Mouse (Mus musculus) kidney, adult 8-10 months (tissue): ENCODE results near the gene A1cf.

ENCODE experiments used
- DNase-seq, 2 experiments: peaks; one replicate each; pipeline ENCODE4 v3.0.0; 2022

A1cf gene

DNA sequence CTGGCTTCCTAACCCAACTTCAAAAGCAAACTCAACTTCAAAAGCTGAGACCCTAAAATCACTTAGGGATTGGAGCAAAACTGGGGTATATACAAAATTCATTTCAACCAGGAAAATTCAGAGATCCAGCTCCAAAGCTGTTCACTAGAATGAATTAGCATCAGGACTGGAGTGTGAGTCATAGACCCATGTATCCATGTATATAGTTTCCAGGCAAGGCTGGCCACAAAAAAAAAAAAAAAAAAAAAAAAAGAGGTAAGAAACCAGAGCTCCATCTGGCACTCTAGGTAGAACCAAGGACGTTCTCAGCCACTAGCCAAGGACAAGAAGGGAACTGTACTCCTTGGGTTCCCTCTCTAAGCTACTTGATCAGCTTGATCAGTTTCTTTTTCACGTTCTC, 85.2 kb downstream of the A1cf start:
- no peak for DNase-seq

DNA sequence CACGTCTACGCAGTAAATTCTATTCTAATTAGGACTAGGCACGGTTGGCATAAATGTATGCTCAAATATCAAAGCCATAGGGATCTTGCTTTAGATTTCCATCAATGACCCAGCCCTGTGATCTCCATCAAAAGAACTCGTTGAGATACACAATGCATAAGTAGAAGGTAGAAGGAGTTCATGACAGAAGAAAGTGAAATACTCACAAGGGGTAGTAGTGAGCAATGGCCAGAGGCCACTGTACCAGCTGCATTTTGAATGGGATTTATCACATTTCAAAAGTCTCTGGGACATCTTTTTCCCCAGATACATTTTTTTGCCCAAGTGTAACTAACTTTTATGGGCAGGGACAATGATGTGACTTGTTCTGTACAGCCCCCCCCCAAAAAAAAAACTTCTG, 85.7 kb downstream of the A1cf start:
- DNase-seq: no peak

DNA sequence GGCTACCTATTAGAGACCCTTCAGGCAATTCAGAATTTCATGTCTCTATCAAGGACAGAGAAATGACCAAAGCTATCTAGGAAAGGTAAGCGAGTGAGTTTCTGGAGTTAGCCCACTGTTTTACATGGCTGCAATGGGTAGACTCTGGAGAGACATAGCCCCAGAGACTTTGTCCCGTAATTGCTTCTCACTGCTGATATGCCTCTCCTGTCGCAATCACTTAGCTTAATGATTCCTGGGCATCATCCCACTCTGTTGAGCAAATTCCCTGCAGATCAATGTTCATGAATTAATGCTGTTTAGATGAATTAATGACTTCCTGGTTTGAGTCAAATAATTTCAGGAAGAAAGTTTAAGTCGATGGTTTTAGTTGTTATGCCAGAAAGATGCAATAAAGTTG, 86.1 kb downstream of the A1cf start:
- DNase-seq: no peak

DNA sequence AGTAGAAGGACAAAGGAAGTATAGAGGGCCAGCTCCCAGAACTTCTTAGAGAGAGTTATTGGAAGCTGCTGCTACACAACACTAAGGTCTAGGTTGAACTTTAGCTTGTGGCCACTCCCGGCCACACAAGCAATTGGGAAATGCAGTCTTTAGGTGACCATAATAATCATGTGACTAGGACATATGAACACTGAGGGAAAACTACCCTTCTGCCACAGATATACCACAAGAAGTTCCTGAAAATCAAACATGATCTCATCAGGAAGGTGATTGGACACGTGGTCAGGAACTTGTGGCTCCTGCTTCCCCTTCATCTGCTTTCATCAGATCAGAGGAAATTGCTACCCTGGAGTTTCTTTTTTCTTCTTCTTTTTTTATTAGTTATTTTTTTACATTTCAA, 87.8 kb downstream of the A1cf start:
- DNase-seq: no peak

DNA sequence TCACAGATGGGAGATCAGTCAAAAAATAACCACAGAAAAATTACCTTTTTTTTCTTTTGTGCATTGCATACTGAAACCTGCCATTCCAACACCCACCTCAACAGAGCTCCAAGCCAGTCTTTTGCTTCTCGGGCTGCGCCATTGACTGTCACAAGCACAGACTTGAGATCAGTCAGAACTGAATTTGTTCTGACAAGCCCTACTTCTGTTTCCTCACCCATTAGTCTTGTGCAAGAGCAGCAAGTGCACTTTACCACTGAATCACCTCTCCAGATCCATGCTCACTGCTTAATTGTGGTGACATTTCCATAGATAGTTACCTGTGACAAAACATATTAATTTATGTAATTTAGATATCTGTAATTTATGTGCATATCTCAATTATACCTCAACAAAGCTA, 91.9 kb downstream of the A1cf start:
- no peak for DNase-seq

DNA sequence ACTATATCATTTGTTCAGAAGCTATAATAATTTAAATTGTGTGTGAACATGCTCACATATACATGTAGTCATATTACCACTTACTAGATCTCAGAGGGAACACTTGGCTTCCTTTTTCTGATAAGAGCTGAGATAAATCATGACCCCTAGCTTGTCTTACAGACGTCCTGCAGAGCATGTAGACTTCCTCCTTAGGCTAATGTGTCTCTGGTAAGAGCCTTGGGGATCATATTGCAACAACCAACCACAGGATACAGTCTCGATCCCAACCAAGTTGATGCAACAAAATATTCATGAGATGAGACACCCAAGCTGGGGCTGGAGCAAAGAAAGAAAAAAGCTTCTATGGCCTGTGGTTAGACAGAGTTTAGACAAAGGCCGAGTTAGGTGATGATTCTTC, 94.6 kb downstream of the A1cf start:
- DNase-seq: no peak

DNA sequence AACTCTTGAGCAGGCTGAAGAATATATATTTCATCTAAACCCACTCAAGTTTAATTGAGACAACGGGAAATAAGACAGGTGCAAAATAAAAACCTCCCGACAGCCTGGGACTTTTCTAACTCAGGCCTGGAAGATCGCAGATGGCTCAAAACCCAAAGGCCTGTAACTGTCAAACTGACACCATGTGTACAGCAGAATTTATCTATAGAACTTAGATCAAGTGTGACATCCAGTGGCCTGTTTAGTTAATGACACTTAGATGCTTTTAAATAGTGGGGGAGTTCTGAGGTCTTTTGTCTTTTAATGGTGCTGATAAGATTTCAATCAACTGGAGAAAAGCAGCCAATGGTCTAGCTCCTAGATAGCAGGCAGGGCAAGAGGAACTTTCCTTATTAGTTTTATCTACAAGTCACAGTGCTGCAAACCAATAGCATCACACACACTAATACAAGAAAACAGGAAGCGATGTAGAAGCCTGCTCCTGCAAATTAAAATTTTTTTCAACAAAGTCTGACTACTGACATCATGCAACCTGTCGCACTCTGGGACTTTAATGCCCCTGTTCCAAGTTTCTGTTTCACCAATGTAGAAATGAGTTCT, 99.5 kb downstream of the A1cf start:
- no peak for DNase-seq

DNA sequence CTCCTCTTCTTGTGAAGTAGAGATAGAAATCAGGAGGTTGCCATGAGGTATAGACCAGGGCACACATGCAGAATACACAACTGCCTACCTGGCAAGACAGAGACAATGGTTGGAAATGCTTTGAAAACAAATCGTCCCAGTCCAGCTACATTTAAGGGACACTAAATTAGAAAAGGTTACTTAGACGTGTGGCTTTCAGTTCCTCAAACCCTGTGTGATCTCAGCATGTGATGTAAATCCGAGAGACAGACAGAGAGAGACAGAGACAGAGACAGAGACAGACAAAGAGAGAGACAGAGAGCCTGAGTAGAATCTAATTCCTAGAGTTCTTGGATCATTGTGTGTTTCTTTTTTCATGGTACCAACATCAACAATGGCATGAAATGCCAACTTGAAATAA, 102.8 kb downstream of the A1cf start:
- no peak for DNase-seq

DNA sequence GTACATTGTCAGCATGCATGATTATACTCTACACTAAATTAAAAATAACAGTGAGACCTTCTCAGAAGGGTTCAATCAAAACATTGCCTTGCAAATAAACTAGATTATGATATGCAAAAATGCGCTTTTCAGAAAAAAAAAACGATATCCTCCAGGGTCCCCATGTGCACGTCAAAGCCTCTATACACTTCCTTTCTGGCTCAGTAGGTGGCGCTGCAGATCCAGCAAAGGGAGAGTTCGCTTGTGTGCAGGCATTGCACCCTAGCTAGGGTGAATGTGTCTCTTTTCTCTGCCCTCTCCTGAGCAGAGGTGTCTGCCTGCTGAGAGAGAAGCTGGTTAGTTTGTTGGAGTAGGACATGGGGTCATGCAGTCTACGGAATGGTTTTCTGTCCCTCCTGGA, 103.4 kb downstream of the A1cf start:
- DNase-seq: peak; percentile 44 to 80

DNA sequence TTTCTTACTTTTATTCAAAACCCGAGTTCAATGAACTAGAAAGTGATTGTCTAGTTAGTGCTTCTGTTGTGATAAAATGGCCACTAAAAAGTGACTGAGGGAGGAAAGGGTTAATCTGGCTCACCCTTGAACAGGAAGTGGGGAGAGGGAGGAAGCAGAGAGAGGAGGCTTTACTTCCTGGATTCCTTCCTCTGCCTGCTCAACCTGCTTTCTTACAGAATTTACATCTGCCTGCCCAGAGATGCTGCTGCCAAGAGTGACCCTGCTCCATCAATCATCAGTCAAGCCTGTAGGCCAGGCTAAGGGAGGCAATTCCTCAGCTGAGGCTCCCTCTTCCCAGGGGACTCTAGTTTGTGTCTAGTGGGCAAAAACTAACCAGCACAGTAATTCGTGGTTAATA, 107.3 kb downstream of the A1cf start:
- no peak for DNase-seq

DNA sequence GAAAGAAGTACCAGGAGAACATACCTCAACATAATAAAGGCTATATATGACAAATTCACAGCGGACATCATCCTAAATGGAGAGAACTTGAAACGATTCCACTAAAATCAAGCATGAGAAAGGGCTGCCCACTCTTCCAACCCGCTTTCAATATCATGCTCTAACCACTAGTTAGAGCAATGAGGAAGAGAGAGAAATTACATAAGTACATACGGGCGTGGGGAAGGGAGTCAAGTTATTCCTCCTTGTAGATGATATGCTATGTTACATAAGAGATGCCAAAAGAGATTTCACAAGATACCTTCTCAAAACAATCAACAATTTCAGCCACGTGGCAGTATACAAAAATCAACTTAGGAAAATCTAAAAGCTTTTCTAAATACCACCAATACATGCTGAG, 122.5 kb downstream of the A1cf start:
- no peak for DNase-seq

DNA sequence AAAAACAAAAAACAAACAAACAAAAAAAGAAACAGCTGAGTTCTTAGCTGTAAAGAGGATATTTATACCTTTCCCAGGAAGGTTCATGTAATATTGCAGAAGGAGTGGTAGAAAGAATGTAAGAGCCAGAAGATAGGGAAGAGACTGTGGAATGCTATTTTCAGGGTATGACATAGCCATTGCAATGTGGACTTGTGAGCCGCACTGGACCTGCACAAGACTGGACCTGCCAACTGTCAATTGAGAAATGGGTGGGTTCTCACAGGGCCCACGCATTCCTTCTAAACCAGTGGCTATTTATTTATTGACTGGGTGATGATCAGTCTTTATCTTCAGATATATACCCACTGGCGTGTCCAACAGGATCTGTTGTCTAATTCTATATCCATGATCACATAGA, 128.4 kb downstream of the A1cf start:
- DNase-seq: no peak
